Mouse (Mus musculus) frontal cortex, adult 2 months (tissue): ENCODE results near the gene Zgrf1. TPM values are rescaled to one million over a fixed set of nuclear protein-coding genes. Genes with fewer than 3 reads are reported as not detected.
A peak's percentile ranks its signal among the peaks of the same experiment; 100 is the strongest.

Experiments
- DNase-seq, 2 experiments: peaks; one replicate each; pipeline ENCODE4 v3.0.0; 2022; ENCODE audit warnings: low spot score in 1 of 2; ENCODE audit errors: extremely low spot score in 1 of 2
- polyA plus RNA-seq: library from polyadenylated mRNA; depleted of rRNA; stranded (reverse); fragments of >200 nt; gene quantifications from 2 replicates; pipeline ENCODE4 v1.2.3, GENCODE M21; 2012; rRNA removed

Zgrf1 gene
- 6.0 and 7.6 TPM in 2 replicates for polyA plus RNA-seq

- peak; percentile 98 to 99 for DNase-seq
These were observed at the start of gene Zgrf1, which contains the start of gene Larp7 for GRCm38 (mm10) chr3:127552973-127553719. Gene Zgrf1 (plus strand): TSS chr3:127553489. Gene Larp7 (minus strand): TSS chr3:127553349.

GRCm38 (mm10) chr3:127507878-127508783 lies 45.2 kb upstream of the Zgrf1 start:
- DNase-seq, result no peak

GRCm38 (mm10) chr3:127511786-127512746 lies 41.2 kb upstream of the Zgrf1 start:
- peak in 1 of 2 experiments; percentile 35 for DNase-seq

- DNase-seq, result no peak
These were observed 40.4 kb upstream of the Zgrf1 start for GRCm38 (mm10) chr3:127512794-127513335.

GRCm38 (mm10) chr3:127513699-127514098 lies 39.6 kb upstream of the Zgrf1 start:
- DNase-seq, result no peak

- no peak for DNase-seq
These were observed 38.0 kb upstream of the Zgrf1 start for GRCm38 (mm10) chr3:127515251-127515650.

GRCm38 (mm10) chr3:127520300-127520699 lies 33.0 kb upstream of the Zgrf1 start:
- no peak for DNase-seq

- no peak for DNase-seq
These were observed 32.1 kb upstream of the Zgrf1 start for GRCm38 (mm10) chr3:127521156-127521555.

GRCm38 (mm10) chr3:127525188-127525819 lies 28.0 kb upstream of the Zgrf1 start:
- DNase-seq, result no peak

GRCm38 (mm10) chr3:127527465-127528034 lies 25.7 kb upstream of the Zgrf1 start:
- DNase-seq, result peak; percentile 10 to 48

GRCm38 (mm10) chr3:127529210-127529609 lies 24.1 kb upstream of the Zgrf1 start:
- no peak for DNase-seq

GRCm38 (mm10) chr3:127529824-127530223 lies 23.5 kb upstream of the Zgrf1 start:
- DNase-seq, result no peak

GRCm38 (mm10) chr3:127530293-127530692 lies 23.0 kb upstream of the Zgrf1 start:
- no peak for DNase-seq

GRCm38 (mm10) chr3:127539193-127539592 lies 14.1 kb upstream of the Zgrf1 start:
- no peak for DNase-seq

GRCm38 (mm10) chr3:127543976-127544375 lies 9.3 kb upstream of the Zgrf1 start:
- DNase-seq, result no peak

- DNase-seq, result no peak
These were observed 8.6 kb upstream of the Zgrf1 start for GRCm38 (mm10) chr3:127544610-127545121.

GRCm38 (mm10) chr3:127547882-127548281 lies 5.4 kb upstream of the Zgrf1 start:
- DNase-seq, result peak in 1 of 2 experiments; percentile 25

GRCm38 (mm10) chr3:127552434-127552972 lies 786 bp upstream of the Zgrf1 start:
- no peak for DNase-seq

- no peak for DNase-seq
These were observed 393 bp downstream of the Zgrf1 start for GRCm38 (mm10) chr3:127553720-127554043.
